Mouse (Mus musculus) cortical plate, adult 2 months (tissue): ENCODE measurements around the gene Pkd1l2.

ENCODE experiments used
- CTCF ChIP-seq: fragments of 200-500 bp; IDR thresholded peaks from 2 replicates; pipeline ENCODE4 v1.5.1; 2011; ENCODE audit warnings: mild to moderate bottlenecking, control low read depth, low read length; ENCODE audit not compliant: insufficient read depth; ENCODE audit errors: extremely low read depth
- POLR2A ChIP-seq: fragments of 200-500 bp; IDR thresholded peaks from 2 replicates; pipeline ENCODE4 v1.6.1; 2011; ENCODE audit warnings: mild to moderate bottlenecking, low read length, control low read depth; ENCODE audit not compliant: insufficient read depth; ENCODE audit errors: extremely low read depth

DNA sequence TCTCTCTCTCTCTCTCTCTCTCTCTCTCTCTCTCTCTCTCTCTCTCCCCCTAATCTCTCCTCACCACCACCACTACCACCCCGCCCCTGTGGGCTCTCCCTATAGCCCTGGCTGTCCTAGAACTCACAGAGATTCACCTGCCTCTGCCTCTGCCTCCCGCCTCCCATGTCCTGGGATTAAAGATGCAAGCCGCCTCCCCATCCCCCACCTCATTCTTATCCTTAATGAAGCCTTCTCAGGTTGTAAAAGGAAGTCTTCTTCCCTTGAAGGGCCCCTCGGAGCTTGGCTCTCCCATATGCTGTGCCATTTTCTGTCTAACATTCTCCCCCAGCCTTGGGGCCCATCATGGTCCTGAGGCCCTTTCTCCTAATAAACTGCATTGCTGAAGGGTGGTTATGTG is 66.6 kb downstream of the Pkd1l2 start:
- no peak for TF ChIP-seq POLR2A
- TF ChIP-seq CTCF = no peak
